Mouse (Mus musculus) E14TG2a.4 (cell line): ENCODE measurements around the gene Tgm2.

Source experiments
- CTCF ChIP-seq: conservative IDR thresholded peaks from 2 replicates; pipeline ENCODE4 v1.5.1; 2014; ENCODE audit warnings: low read length
- NANOG ChIP-seq: IDR thresholded peaks from 2 replicates; pipeline ENCODE4 v1.6.1; 2014; ENCODE audit warnings: borderline replicate concordance, low read length, mixed read lengths
- POU5F1 ChIP-seq: IDR thresholded peaks from 2 replicates; pipeline ENCODE4 v1.6.1; 2014; ENCODE audit warnings: low read length, borderline replicate concordance

DNA sequence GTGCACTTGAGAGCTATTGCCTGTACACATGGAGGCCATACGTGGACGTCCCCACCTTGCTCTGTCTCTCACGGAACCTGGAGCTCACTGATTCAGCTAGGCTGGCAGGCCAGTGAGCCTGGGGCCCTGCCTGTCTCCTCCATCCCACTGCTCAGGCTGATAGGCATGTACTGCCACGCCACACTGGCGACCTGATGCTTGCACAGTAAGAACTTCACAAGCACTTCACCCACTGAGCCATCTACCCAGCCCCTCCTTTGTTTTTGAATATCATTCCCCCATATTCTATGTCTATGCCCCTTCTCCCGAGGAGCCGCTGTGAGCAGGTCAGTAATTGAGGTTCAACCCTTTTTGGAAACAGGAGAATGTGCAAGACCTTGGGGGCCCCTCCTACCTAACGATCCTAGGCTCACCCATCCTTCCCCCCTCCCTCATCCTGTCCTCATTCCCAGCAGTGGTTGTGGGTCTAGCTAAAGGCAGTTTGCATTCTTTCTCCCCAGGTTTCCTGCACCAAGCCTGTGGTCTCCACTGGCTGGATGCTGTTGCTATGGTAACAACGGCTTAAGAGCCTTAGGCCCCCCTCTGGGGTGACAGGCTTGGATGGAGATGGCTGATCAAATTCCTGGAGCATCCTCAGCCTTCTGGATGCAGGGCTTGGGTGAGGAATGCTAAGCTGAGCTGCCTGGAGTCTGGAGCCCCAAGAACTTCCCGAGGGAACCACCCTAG lies 47.5 kb upstream of the Tgm2 start:
- no peak for TF ChIP-seq CTCF
- no peak for TF ChIP-seq NANOG
- TF ChIP-seq POU5F1: no peak
